Mouse (Mus musculus) lung, adult 2 months (tissue): ENCODE data around the gene Nrip1.

ENCODE experiments used
- CTCF ChIP-seq: fragments of 200-500 bp; IDR thresholded peaks from 2 replicates; pipeline ENCODE4 v1.5.1; 2011; ENCODE audit warnings: mild to moderate bottlenecking, low read length, control low read depth; ENCODE audit not compliant: insufficient read depth
- POLR2A ChIP-seq: fragments of 200-500 bp; IDR thresholded peaks from 2 replicates; pipeline ENCODE4 v1.6.1; 2011; ENCODE audit warnings: low read depth, mild to moderate bottlenecking, control low read depth, low read length, borderline replicate concordance; ENCODE audit errors: extremely low read depth

- TF ChIP-seq CTCF (no peak), POLR2A (no peak)
Measured at GRCm38 (mm10) chr16:76275166-76275565, 98.5 kb downstream of the Nrip1 start.
